Mouse (Mus musculus) heart, embryonic 16.5 days (tissue): Measurements from ENCODE around the gene Calm4. TPM values are rescaled to one million over a fixed set of nuclear protein-coding genes. Genes with fewer than 3 reads are reported as not detected.
"Not testable (repeated sequence)": the region's sequence is repeated elsewhere in the genome, so short reads cannot be mapped to it uniquely, and the experiment has no call there.

Source experiments
- ATAC-seq: fragments of 200-750 bp; cut with Nextera tagmentation; replicated peaks from 2 replicates; pipeline ENCODE4 v1.8.0; 2017; ENCODE audit warnings: moderate number of reproducible peaks; ENCODE audit not compliant: insufficient read depth, low FRiP score; ENCODE audit errors: extremely low read depth
- H3K27ac ChIP-seq: fragments of 300-500 bp; sonication (generic); 2 replicates; pipeline ENCODE4 v1.5.1; 2014; ENCODE audit warnings: mild to moderate bottlenecking, low read length, control low read depth, moderate library complexity
- H3K27me3 ChIP-seq: fragments of 300-500 bp; sonication (generic); 2 replicates; pipeline ENCODE4 v1.6.1; 2014; ENCODE audit warnings: low read length, mixed read lengths; ENCODE audit not compliant: control insufficient read depth, insufficient read depth
- H3K36me3 ChIP-seq: fragments of 300-500 bp; sonication (generic); 2 replicates; pipeline ENCODE4 v1.6.1; 2014; ENCODE audit not compliant: control insufficient read depth, insufficient read depth
- H3K4me1 ChIP-seq: fragments of 300-500 bp; sonication (generic); 2 replicates; pipeline ENCODE4 v1.6.1; 2014; ENCODE audit warnings: low read length, mixed read lengths; ENCODE audit not compliant: control insufficient read depth, insufficient read depth
- H3K4me2 ChIP-seq: fragments of 300-500 bp; sonication (generic); 2 replicates; pipeline ENCODE4 v1.6.1; 2014; ENCODE audit warnings: low read depth, mild to moderate bottlenecking, control low read depth, low read length
- H3K4me3 ChIP-seq: fragments of 300-500 bp; sonication (generic); 2 replicates; pipeline ENCODE4 v1.5.1; 2014; ENCODE audit warnings: mild to moderate bottlenecking, control low read depth, low read length
- H3K9ac ChIP-seq: fragments of 300-500 bp; sonication (generic); 2 replicates; pipeline ENCODE4 v1.6.1; 2014; ENCODE audit warnings: low read length, control low read depth
- H3K9me3 ChIP-seq: fragments of 300-500 bp; sonication (generic); replicated peaks from 2 replicates; pipeline ENCODE4 v1.6.1; 2016; ENCODE audit warnings: low read length; ENCODE audit not compliant: control insufficient read depth
- WGBS: fragments of 180-500 bp; shearing (Covaris S2); extraction: QIAGEN DNeasy Blood & Tissue Kit; methylation state at CpG from one replicate; pipeline ENCODE4 v1.1.7; 2014; 5-methylcytosine and 5-hydroxymethylcytosine counted together
- polyA plus RNA-seq: library from polyadenylated mRNA; unstranded; fragments of >200 nt; fragmentation: Nextera tagmentation; extraction: Ambion mirVana; gene quantifications from 2 replicates; pipeline ENCODE4 v1.2.1, GENCODE M21; 2015

Calm4 gene
- polyA plus RNA-seq = 0.16 TPM in 1 of 2 replicates, not detected in the other

DNA sequence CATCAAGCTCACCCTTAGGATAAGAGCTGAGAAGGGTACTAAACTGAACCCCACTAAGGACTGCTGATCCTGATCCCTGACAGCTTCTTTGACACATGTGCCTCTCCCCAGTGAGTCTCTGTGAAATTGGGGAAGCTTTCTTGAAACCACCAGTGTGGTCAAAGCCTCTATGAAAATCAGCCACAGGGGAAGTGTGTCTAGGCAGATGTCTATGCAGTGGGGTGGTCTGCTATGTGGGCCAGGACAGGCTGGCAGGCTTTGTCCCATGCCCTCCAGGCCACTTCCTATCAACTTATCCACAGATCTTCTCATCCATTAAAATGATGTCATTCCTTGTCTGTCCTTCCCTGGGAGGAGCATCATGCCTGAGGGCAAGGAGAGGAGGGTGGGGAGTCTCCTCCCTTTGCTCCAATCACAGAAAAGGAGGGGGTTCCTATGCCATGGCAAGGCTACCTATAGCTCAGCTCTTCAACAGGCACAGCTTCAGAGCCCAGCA, at the start of gene Calm4:
Gene Calm4 (plus strand): TSS at position 446 of the 496 bp plus-strand sequence.
- H3K36me3 ChIP-seq, ATAC-seq, H3K9me3 ChIP-seq, H3K27ac ChIP-seq, H3K27me3 ChIP-seq, H3K4me3 ChIP-seq, H3K9ac ChIP-seq, H3K4me2 ChIP-seq, H3K4me1 ChIP-seq: not testable (repeated sequence)

DNA sequence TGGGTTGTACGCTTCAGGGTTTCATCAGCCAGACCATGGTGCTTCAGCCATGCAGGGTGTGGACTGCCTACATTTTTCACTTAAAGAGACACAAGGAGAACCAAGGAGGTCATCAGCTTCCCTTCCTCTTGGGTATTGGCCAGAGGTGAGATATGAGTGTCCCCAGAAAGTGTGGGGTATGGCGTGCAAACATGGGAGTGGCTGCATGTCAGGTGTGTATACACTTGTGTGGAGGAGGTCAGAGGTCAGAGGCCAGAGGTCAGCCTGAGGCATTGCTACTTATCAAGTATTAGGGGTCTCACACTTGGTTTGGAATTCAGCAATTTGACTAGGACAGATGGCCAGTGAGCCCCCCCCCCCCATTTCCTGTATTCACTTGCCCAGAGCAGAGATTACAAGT, 49.0 kb upstream of the Calm4 start:
- Histone ChIP-seq H3K4me3 (no peak overlapping the region), H3K9me3 (no peaks in the 10 kb centered on the region), H3K4me2 (no peak overlapping the region), H3K9ac (no peak overlapping the region), H3K36me3 (no peaks in the 10 kb centered on the region), H3K4me1 (peaks cover 8% of the 10 kb centered on the region), H3K27ac (no peak overlapping the region), H3K27me3 (no peaks in the 10 kb centered on the region)
- WGBS = 82% methylated on average over 2 of the region's 2 CpGs
- no peak for ATAC-seq

- H3K4me2 ChIP-seq = no peak overlapping the region
- peaks cover 8% of the 10 kb centered on the region for H3K4me1 ChIP-seq
- H3K9me3 ChIP-seq = no peaks in the 10 kb centered on the region
- H3K27me3 ChIP-seq = no peaks in the 10 kb centered on the region
- H3K4me3 ChIP-seq = no peak overlapping the region
- H3K36me3 ChIP-seq = no peaks in the 10 kb centered on the region
- 73% methylated on average over 2 of the region's 2 CpGs for WGBS
- no peak overlapping the region for H3K9ac ChIP-seq
- H3K27ac ChIP-seq = no peak overlapping the region
- no peak for ATAC-seq
Observed at GRCm38 (mm10) chr13:3789531-3789930, 48.0 kb upstream of the Calm4 start.

- H3K36me3 ChIP-seq = no peaks in the 10 kb centered on the region
- ATAC-seq = no peak
- 70% methylated on average over 4 of the region's 4 CpGs for WGBS
- no peak overlapping the region for H3K27ac ChIP-seq
- no peaks in the 10 kb centered on the region for H3K9me3 ChIP-seq
- no peak overlapping the region for H3K4me2 ChIP-seq
- H3K4me3 ChIP-seq = no peak overlapping the region
- H3K27me3 ChIP-seq = no peaks in the 10 kb centered on the region
- H3K4me1 ChIP-seq = peaks cover 9% of the 10 kb centered on the region
- no peak overlapping the region for H3K9ac ChIP-seq
Observed at GRCm38 (mm10) chr13:3796649-3797048, 40.9 kb upstream of the Calm4 start.

- H3K27ac ChIP-seq = no peak overlapping the region
- H3K4me2 ChIP-seq = no peak overlapping the region
- no peak for ATAC-seq
- H3K9ac ChIP-seq = no peak overlapping the region
- H3K27me3 ChIP-seq = no peaks in the 10 kb centered on the region
- H3K4me3 ChIP-seq = no peak overlapping the region
- no peaks in the 10 kb centered on the region for H3K9me3 ChIP-seq
- H3K36me3 ChIP-seq = no peaks in the 10 kb centered on the region
- H3K4me1 ChIP-seq = peaks cover 8% of the 10 kb centered on the region
Observed at GRCm38 (mm10) chr13:3798751-3799150, 38.8 kb upstream of the Calm4 start.

- Histone ChIP-seq H3K9ac (no peak overlapping the region), H3K27me3 (no peaks in the 10 kb centered on the region), H3K27ac (peak overlapping the region; percentile 39), H3K4me1 (peaks cover 8% of the 10 kb centered on the region), H3K9me3 (no peaks in the 10 kb centered on the region), H3K4me3 (no peak overlapping the region), H3K36me3 (no peaks in the 10 kb centered on the region), H3K4me2 (peak overlapping the region; percentile 15; the same call in 1 of the 2 replicates)
- ATAC-seq = no peak
- WGBS = 17% methylated on average over 3 of the region's 3 CpGs
Observed at GRCm38 (mm10) chr13:3799386-3799785, 38.2 kb upstream of the Calm4 start.

DNA sequence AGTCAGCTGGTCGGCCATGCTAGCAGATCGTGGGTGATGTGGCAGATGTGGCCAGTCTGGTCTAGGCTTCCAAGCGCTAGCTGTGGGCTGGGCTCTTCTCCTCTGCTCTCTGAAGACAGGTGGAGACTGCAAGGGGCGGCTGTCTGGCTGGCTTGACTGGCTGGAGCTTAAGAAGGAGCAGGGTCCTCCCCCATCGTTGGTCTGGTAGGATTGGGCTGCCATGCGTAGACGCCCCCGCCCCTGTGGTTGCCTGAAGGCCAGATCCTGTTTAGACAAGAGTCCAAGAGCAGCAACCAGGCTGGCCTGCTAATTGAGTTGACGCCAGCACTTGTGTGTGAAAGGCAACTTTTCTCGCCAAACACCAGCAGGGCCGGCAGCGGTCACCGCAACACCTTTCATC, 33.4 kb upstream of the Calm4 start, which contains the start of gene Calml3:
Gene Calml3 (minus strand): TSS at position 131 of the 400 bp plus-strand sequence.
- Histone ChIP-seq H3K9me3 (no peaks in the 10 kb centered on the region), H3K27me3 (no peaks in the 10 kb centered on the region), H3K27ac (peak within 1 kb of the TSS; percentile 25; the same call in 1 of the 2 replicates), H3K4me3 (no peak within 1 kb of the TSS), H3K9ac (no peak within 1 kb of the TSS), H3K4me1 (peaks cover 5% of the 10 kb centered on the region), H3K36me3 (no peaks in the 10 kb centered on the region), H3K4me2 (no peak within 1 kb of the TSS)
- 83% methylated on average over 13 of the region's 13 CpGs for WGBS
- no peak for ATAC-seq

DNA sequence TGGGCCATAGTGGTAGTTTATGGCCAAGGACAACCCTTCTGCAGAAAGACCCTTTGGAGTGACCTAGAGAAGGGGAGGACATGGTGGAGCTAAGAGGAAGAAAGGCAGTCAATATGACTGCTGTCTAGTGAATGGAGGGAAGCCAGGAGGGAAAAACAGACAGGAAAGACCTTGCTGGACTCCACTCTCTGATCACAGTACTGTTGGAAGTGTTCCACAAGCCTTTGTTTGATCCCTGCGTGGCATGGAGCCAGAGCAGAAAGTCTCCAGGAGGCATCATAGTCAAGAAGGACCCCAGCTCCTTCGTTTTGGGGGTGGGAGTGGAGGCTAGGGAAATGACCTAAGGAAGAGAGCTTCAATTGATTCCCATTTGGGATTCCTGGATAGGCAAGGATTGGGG, 32.4 kb upstream of the Calm4 start:
- 46% methylated on average over 2 of the region's 2 CpGs for WGBS
- Histone ChIP-seq H3K4me1 (no peaks in the 10 kb centered on the region; the same call in 1 of the 2 replicates), H3K4me3 (no peak overlapping the region), H3K27me3 (no peaks in the 10 kb centered on the region), H3K4me2 (no peak overlapping the region), H3K9me3 (no peaks in the 10 kb centered on the region), H3K27ac (peak overlapping the region; percentile 25; the same call in 1 of the 2 replicates), H3K36me3 (no peaks in the 10 kb centered on the region), H3K9ac (no peak overlapping the region)
- no peak for ATAC-seq

DNA sequence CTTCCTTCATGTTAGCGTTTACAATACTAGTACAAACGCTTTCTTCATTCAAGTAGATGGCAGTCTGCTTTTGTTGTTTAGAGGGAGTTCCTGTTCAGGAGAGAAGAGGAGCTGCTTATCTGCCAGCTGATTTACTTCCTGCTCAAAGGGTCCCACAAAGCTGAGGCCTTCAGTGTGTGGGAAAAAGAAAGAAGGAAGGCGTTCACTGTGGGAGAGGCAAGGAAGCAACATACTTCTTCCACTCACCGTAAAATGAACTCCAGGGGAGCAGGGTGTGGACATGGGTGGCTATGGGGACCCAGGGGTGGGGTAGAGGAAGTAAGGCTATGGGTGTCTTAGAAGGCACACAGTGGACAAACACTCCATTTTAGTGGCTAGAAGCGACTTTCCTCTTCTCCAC, 31.9 kb upstream of the Calm4 start:
- Histone ChIP-seq H3K9me3 (no peaks in the 10 kb centered on the region), H3K9ac (no peak overlapping the region), H3K4me2 (no peak overlapping the region), H3K27ac (peak overlapping the region; percentile 50; the same call in 1 of the 2 replicates), H3K4me1 (no peaks in the 10 kb centered on the region; the same call in 1 of the 2 replicates), H3K27me3 (no peaks in the 10 kb centered on the region), H3K4me3 (no peak overlapping the region), H3K36me3 (no peaks in the 10 kb centered on the region)
- no peak; the same call in 1 of the 2 replicates for ATAC-seq
- WGBS = 54% methylated on average over 5 of the region's 5 CpGs
